Mouse (Mus musculus) right cerebral cortex, postnatal 25 days (tissue): Measurements from ENCODE around the gene Gm28048.

ENCODE experiments used
- DNase-seq: peaks from one replicate; pipeline ENCODE4 v3.0.0; 2022

Gm28048 gene

GRCm38 (mm10) chr11:22882926-22883325 is 99.0 kb downstream of the Gm28048 start:
- no peak for DNase-seq

GRCm38 (mm10) chr11:22880383-22881172 is 101.3 kb downstream of the Gm28048 start:
- no peak for DNase-seq

- DNase-seq, result no peak
Observed at GRCm38 (mm10) chr11:22879645-22880044, 102.2 kb downstream of the Gm28048 start.

GRCm38 (mm10) chr11:22876680-22877330 is 105.1 kb downstream of the Gm28048 start:
- DNase-seq, result no peak

GRCm38 (mm10) chr11:22875279-22875678 is 106.6 kb downstream of the Gm28048 start:
- DNase-seq, result no peak

GRCm38 (mm10) chr11:22874747-22875146 is 107.1 kb downstream of the Gm28048 start:
- DNase-seq, result no peak

- DNase-seq, result no peak
Observed at GRCm38 (mm10) chr11:22873383-22873782, 108.5 kb downstream of the Gm28048 start.

- no peak for DNase-seq
Observed at GRCm38 (mm10) chr11:22872307-22872680, 109.6 kb downstream of the Gm28048 start.

GRCm38 (mm10) chr11:22871628-22872306 is 110.1 kb downstream of the Gm28048 start:
- DNase-seq, result no peak

- DNase-seq, result no peak
Observed at GRCm38 (mm10) chr11:22868582-22868981, 113.3 kb downstream of the Gm28048 start.

- no peak for DNase-seq
Observed at GRCm38 (mm10) chr11:22867691-22868090, 114.2 kb downstream of the Gm28048 start.

- DNase-seq, result no peak
Observed at GRCm38 (mm10) chr11:22865635-22866246, 116.1 kb downstream of the Gm28048 start.

GRCm38 (mm10) chr11:22864305-22865060 is 117.4 kb downstream of the Gm28048 start:
- DNase-seq, result no peak

- DNase-seq, result no peak
Observed at GRCm38 (mm10) chr11:22863581-22863980, 118.3 kb downstream of the Gm28048 start.

- no peak for DNase-seq
Observed at GRCm38 (mm10) chr11:22861315-22861714, 120.6 kb downstream of the Gm28048 start.

GRCm38 (mm10) chr11:22860335-22861227 is 121.3 kb downstream of the Gm28048 start, which contains the start of gene B3gnt2:
Gene B3gnt2, minus strand, starts transcription at chr11:22860961.
- no peak for DNase-seq

GRCm38 (mm10) chr11:22859633-22860334 is 122.1 kb downstream of the Gm28048 start:
- peak; percentile 84 for DNase-seq

GRCm38 (mm10) chr11:22859301-22859632 is 122.6 kb downstream of the Gm28048 start:
- no peak for DNase-seq

- DNase-seq, result peak; percentile 19
Observed at GRCm38 (mm10) chr11:22858441-22859300, 123.2 kb downstream of the Gm28048 start.
